16 mouse cellular contexts compared by ENCODE assay signal in genomic region chr1:45626733-45627132, GRCm38 (mm10).
DNase-seq lines count a peak whose midpoint lies in the region; ATAC-seq lines count a peak whose summit lies in the region.
"Had no signal": no experiment of that assay in that cellular context is flagged by ENCODE, and none has a peak within 500 bp of the region (broad histone marks: within the 10 kb centered on the region; RNA-seq: fewer than 3 reads in every experiment).

No protein-coding gene starts in this region.

- no peak overlapping the region for H3K4me3 ChIP-seq in heart, embryonic 10.5 days
- no peak overlapping the region for H3K4me3 ChIP-seq in heart, embryonic 15.5 days
- H3K4me3 ChIP-seq: liver, embryonic 13.5 days; midbrain, embryonic 13.5 days had no signal

- no peak overlapping the region for H3K4me2 ChIP-seq in heart, embryonic 15.5 days
- H3K4me2 ChIP-seq: liver, embryonic 13.5 days; midbrain, embryonic 13.5 days had no signal

- H3K27me3 ChIP-seq in heart, embryonic 10.5 days (ENCODE audit: insufficient read depth, poor library complexity, severe bottlenecking) = no peaks in the 10 kb centered on the region
- no peaks in the 10 kb centered on the region for H3K27me3 ChIP-seq in heart, embryonic 15.5 days
- H3K27me3 ChIP-seq: liver, embryonic 13.5 days; midbrain, embryonic 13.5 days had no signal

- WGBS in heart, embryonic 10.5 days = 54% methylated on average over 2 of the region's 2 CpGs
- 29% methylated on average over 2 of the region's 2 CpGs for WGBS in heart, embryonic 15.5 days

- no peak overlapping the region for H3K9ac ChIP-seq in heart, embryonic 15.5 days
- H3K9ac ChIP-seq: forebrain, postnatal 0 days; liver, embryonic 13.5 days; midbrain, embryonic 13.5 days had no signal

- H3K4me1 ChIP-seq in heart, embryonic 10.5 days = no peaks in the 10 kb centered on the region
- H3K4me1 ChIP-seq in heart, embryonic 15.5 days (replicated peaks) = no peaks in the 10 kb centered on the region; the same call in 1 of the 2 replicates
- H3K4me1 ChIP-seq: liver, embryonic 13.5 days; midbrain, embryonic 13.5 days had no signal

- no peaks in the 10 kb centered on the region for H3K9me3 ChIP-seq in heart, embryonic 10.5 days
- H3K9me3 ChIP-seq in heart, embryonic 15.5 days (replicated peaks) = no peaks in the 10 kb centered on the region
- H3K9me3 ChIP-seq: liver, embryonic 13.5 days; midbrain, embryonic 13.5 days had no signal

- H3K27ac ChIP-seq in heart, embryonic 10.5 days = no peak overlapping the region
- H3K27ac ChIP-seq in heart, embryonic 15.5 days = peak overlapping the region; percentile 47
- H3K27ac ChIP-seq: liver, embryonic 13.5 days; midbrain, embryonic 13.5 days had no signal

- H3K36me3 ChIP-seq in heart, embryonic 10.5 days = no peaks in the 10 kb centered on the region
- H3K36me3 ChIP-seq in heart, embryonic 15.5 days = no peaks in the 10 kb centered on the region
- H3K36me3 ChIP-seq: liver, embryonic 13.5 days; midbrain, embryonic 13.5 days had no signal

- DNase-seq in heart, adult 8-10 months (ENCODE audit: low spot score) = peak; percentile 46
- DNase-seq in heart, embryonic 10.5 days (ENCODE audit: low spot score) = no peak
- peak; percentile 85 for DNase-seq in 3T3-L1 (ENCODE audit: low read depth, low spot score)
- peak; percentile 87 for DNase-seq in Muller cell, postnatal 12 days (ENCODE audit: inconsistent ontology term)
- no peak for DNase-seq in ovary, postnatal 10 days (ENCODE audit: low spot score)
- no peak for DNase-seq in cerebellum, postnatal 14 days
- DNase-seq: cerebellum, adult 18-20 months; forebrain, postnatal 0 days; kidney, adult 11 months; kidney, postnatal 10 days; liver, embryonic 13.5 days; right cerebral cortex, postnatal 14 days; thymus, postnatal 36 days had no signal

- no peak for ATAC-seq in heart, embryonic 15.5 days (replicated peaks; ENCODE audit: insufficient number of reproducible peaks, insufficient read depth, low FRiP score, low read depth)
- ATAC-seq: forebrain, postnatal 0 days; hindbrain, embryonic 16.5 days; midbrain, embryonic 13.5 days had no signal

Comparison
In these comparisons a context has a peak if more than half of its experiments do, and no peak if none do; other contexts are left out.
1. DNase-seq: peak in heart, adult 8-10 months (single experiment), 3T3-L1 (single experiment) and Muller cell, postnatal 12 days (single experiment); none in heart, embryonic 10.5 days (single experiment), ovary, postnatal 10 days (single experiment) and cerebellum, postnatal 14 days (0 of 2).